ENCODE assay signal across 21 mouse cellular contexts in the genomic region with DNA sequence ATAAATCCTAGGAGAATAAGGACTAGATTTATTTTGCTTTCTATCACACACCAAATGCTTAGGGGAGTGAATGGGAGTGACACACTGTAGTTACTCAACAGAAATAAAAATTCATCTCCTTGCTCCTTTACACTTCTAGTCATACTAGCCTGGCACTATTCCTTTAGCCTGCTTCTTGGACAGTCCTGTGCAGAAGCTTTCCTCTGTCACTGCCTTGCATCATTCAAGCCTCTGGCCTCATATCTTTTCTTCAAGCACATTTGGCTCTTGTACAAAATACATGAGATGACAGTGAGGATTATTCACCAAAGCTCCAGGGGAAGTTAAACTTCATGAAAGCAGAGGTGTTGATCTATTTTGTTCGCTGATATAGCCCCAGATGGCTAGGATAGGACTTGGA.
DNase-seq lines count a peak whose midpoint lies in the region; ATAC-seq and TF ChIP-seq lines count a peak whose summit lies in the region.
"Had no signal": no experiment of that assay in that cellular context is flagged by ENCODE, and none has a peak within 500 bp of the region (broad histone marks: within the 10 kb centered on the region; RNA-seq: fewer than 3 reads in every experiment).

No protein-coding gene starts in this region.

- H3K9me3 ChIP-seq in lung, embryonic 14.5 days (ENCODE audit: low read depth, low read length), result no peaks in the 10 kb centered on the region
- H3K9me3 ChIP-seq in embryonic facial prominence, embryonic 10.5 days, result no peaks in the 10 kb centered on the region
- H3K9me3 ChIP-seq: embryonic facial prominence, embryonic 12.5 days; forebrain, embryonic 13.5 days; forebrain, embryonic 15.5 days had no signal

- ATAC-seq in lung, embryonic 14.5 days (ENCODE audit: insufficient read depth), result no peak
- ATAC-seq: activated CD4-positive, CD25-positive, alpha-beta regulatory T cell, adult 4 months; forebrain, embryonic 13.5 days; forebrain, embryonic 15.5 days; forebrain, postnatal 0 days; Patski had no signal

- H3K4me1 ChIP-seq in lung, embryonic 14.5 days (ENCODE audit: insufficient read depth), result no peaks in the 10 kb centered on the region
- H3K4me1 ChIP-seq in embryonic facial prominence, embryonic 10.5 days, result no peaks in the 10 kb centered on the region
- H3K4me1 ChIP-seq: embryonic facial prominence, embryonic 12.5 days; forebrain, embryonic 13.5 days; forebrain, embryonic 15.5 days had no signal

- H3K4me2 ChIP-seq in lung, embryonic 14.5 days, result no peak overlapping the region
- H3K4me2 ChIP-seq: embryonic facial prominence, embryonic 12.5 days; forebrain, embryonic 13.5 days; forebrain, embryonic 15.5 days had no signal

- H3K4me3 ChIP-seq in lung, embryonic 14.5 days (ENCODE audit: low read depth, low read length), result no peak overlapping the region
- H3K4me3 ChIP-seq in embryonic facial prominence, embryonic 10.5 days, result no peak overlapping the region
- H3K4me3 ChIP-seq: embryonic facial prominence, embryonic 12.5 days; forebrain, embryonic 13.5 days; forebrain, embryonic 15.5 days had no signal

- H3K36me3 ChIP-seq in lung, embryonic 14.5 days (ENCODE audit: insufficient read depth), result no peaks in the 10 kb centered on the region
- no peaks in the 10 kb centered on the region for H3K36me3 ChIP-seq in embryonic facial prominence, embryonic 10.5 days (replicated peaks)
- H3K36me3 ChIP-seq: embryonic facial prominence, embryonic 12.5 days; forebrain, embryonic 15.5 days had no signal

- no peaks in the 10 kb centered on the region for H3K27me3 ChIP-seq in lung, embryonic 14.5 days (ENCODE audit: insufficient read depth, low read length)
- H3K27me3 ChIP-seq in embryonic facial prominence, embryonic 10.5 days (replicated peaks; ENCODE audit: low read depth, poor library complexity, severe bottlenecking), result no peaks in the 10 kb centered on the region
- H3K27me3 ChIP-seq: embryonic facial prominence, embryonic 12.5 days; forebrain, embryonic 13.5 days; forebrain, embryonic 15.5 days had no signal

- no peak for TF ChIP-seq CTCF in lung, embryonic 14.5 days (IDR thresholded peaks at IDR 0.05; ENCODE audit: low read depth)

- WGBS in lung, embryonic 14.5 days, result 35% methylated on average over 1 of the region's 1 CpGs
- 72% methylated on average over 1 of the region's 1 CpGs for WGBS in embryonic facial prominence, embryonic 10.5 days

- no peak overlapping the region for H3K9ac ChIP-seq in lung, embryonic 14.5 days
- H3K9ac ChIP-seq: embryonic facial prominence, embryonic 12.5 days; forebrain, embryonic 13.5 days; forebrain, embryonic 15.5 days; forebrain, postnatal 0 days had no signal

- peak; percentile 3 for DNase-seq in lung, embryonic 14.5 days
- DNase-seq in lung, postnatal 36 days, result no peak
- peak; percentile 21 for DNase-seq in adipocyte (ENCODE audit: low spot score)
- DNase-seq in heart, postnatal 4 days, result no peak
- no peak for DNase-seq in embryonic facial prominence, embryonic 10.5 days (ENCODE audit: low spot score)
- DNase-seq: adrenal gland, adult 2 months; adrenal gland, postnatal 10 days; adrenal gland, postnatal 25 days; cerebellum, adult 11 months; cerebellum, adult 18-20 months; cerebellum, adult 8-10 months; cerebellum, adult 9-11 months; cerebellum, postnatal 14 days; cerebellum, postnatal 36 days; embryo, embryonic 11 days; forebrain, postnatal 0 days had no signal

- no peak overlapping the region for H3K27ac ChIP-seq in lung, embryonic 14.5 days (ENCODE audit: low read depth)
- no peak overlapping the region for H3K27ac ChIP-seq in embryonic facial prominence, embryonic 10.5 days (replicated peaks)
- H3K27ac ChIP-seq: embryonic facial prominence, embryonic 12.5 days; forebrain, embryonic 13.5 days; forebrain, embryonic 15.5 days had no signal

Comparison
In these comparisons a context has a peak if more than half of its experiments do, and no peak if none do; other contexts are left out.
1. DNase-seq: peak in lung, embryonic 14.5 days (single experiment) and adipocyte (single experiment); none in lung, postnatal 36 days (single experiment), heart, postnatal 4 days (single experiment) and embryonic facial prominence, embryonic 10.5 days (single experiment).